Mouse (Mus musculus) G1E (cell line): ENCODE results near the gene Carhsp1. TPM values are rescaled to one million over a fixed set of nuclear protein-coding genes. Genes with fewer than 3 reads are reported as not detected.

Experiments used
- ATAC-seq: 2 replicates; pipeline ENCODE4 v1.8.0; 2016; ENCODE audit warnings: mild to moderate bottlenecking; ENCODE audit not compliant: insufficient number of reproducible peaks, poor library complexity, low FRiP score, severe bottlenecking; ENCODE audit errors: extremely low read depth
- DNase-seq: peaks from one replicate; pipeline ENCODE4 v3.0.0; 2012; ENCODE audit warnings: low spot score
- H3K27me3 ChIP-seq: 2 replicates; pipeline ENCODE4 v1.6.1; 2012; ENCODE audit warnings: mild to moderate bottlenecking, low read length, inconsistent platforms; ENCODE audit not compliant: insufficient read depth
- H3K36me3 ChIP-seq: replicated peaks from 2 replicates; pipeline ENCODE3; 2012; ENCODE audit warnings: mild to moderate bottlenecking, inconsistent platforms
- H3K4me1 ChIP-seq: 2 replicates; pipeline ENCODE4 v1.6.1; 2012; ENCODE audit warnings: low read depth, low read length, inconsistent platforms, mixed read lengths; ENCODE audit not compliant: insufficient read depth
- H3K4me3 ChIP-seq: 2 replicates; pipeline ENCODE4 v1.5.1; 2012; ENCODE audit warnings: low read depth, mild to moderate bottlenecking, inconsistent platforms, low read length, moderate library complexity, mixed read lengths
- H3K9me3 ChIP-seq: replicated peaks from 2 replicates; pipeline ENCODE4 v1.6.1; 2012; ENCODE audit warnings: inconsistent platforms
- CTCF ChIP-seq: IDR thresholded peaks from 2 replicates; pipeline ENCODE4 v1.5.1; 2012; ENCODE audit warnings: low read depth, low read length, inconsistent platforms, mixed read lengths
- GATA1 ChIP-seq: IDR thresholded peaks from 2 replicates; pipeline ENCODE4 v1.6.1; 2012; ENCODE audit warnings: borderline replicate concordance, low read length, inconsistent platforms, mixed read lengths
- GATA2 ChIP-seq: IDR thresholded peaks from 2 replicates; pipeline ENCODE4 v1.6.1; 2012; ENCODE audit warnings: low read depth, low read length, inconsistent platforms, borderline replicate concordance
- POLR2AphosphoS5 ChIP-seq: IDR thresholded peaks from 2 replicates; pipeline ENCODE4 v1.6.1; 2012; ENCODE audit warnings: low read depth, low read length, inconsistent platforms; ENCODE audit not compliant: insufficient replicate concordance
- TAL1 ChIP-seq: conservative IDR thresholded peaks from 2 replicates; pipeline ENCODE4 v1.6.1; 2012; ENCODE audit warnings: low read depth, low read length, inconsistent platforms, mixed read lengths
- polyA plus RNA-seq: library from polyadenylated mRNA; stranded (reverse); fragments of >175 nt; gene quantifications from 2 replicates; pipeline ENCODE4 v1.2.3, GENCODE M21; 2012
- total RNA-seq, 2 experiments: library from RNA; stranded (forward) in 1 of 2; stranded (reverse) in 1 of 2; fragments of 200-1000 nt in 1 of 2; fragments of >200 nt in 1 of 2; fragmentation: Nextera tagmentation in 1 of 2; gene quantifications; 2 replicates each; pipeline ENCODE4 v1.2.3; 2014 to 2017

Carhsp1 gene
- total and polyA plus RNA-seq, 3 experiments = 14.5 to 30.8 (median 28.4) TPM

GRCm38 (mm10) chr16:8700586-8700985 is 28.6 kb upstream of the Carhsp1 start:
- H3K4me1 ChIP-seq = no peaks in the 10 kb centered on the region; the same call in 1 of the 2 replicates
- ATAC-seq = no peak
- DNase-seq = no peak
- H3K27me3 ChIP-seq = no peaks in the 10 kb centered on the region
- H3K4me3 ChIP-seq = no peak overlapping the region
- TF ChIP-seq GATA2 (no peak), GATA1 (no peak), POLR2AphosphoS5 (no peak)
- H3K9me3 ChIP-seq = no peaks in the 10 kb centered on the region
- H3K36me3 ChIP-seq = peaks cover 97% of the 10 kb centered on the region

- no peak overlapping the region for H3K4me3 ChIP-seq
- no peak for DNase-seq
- ATAC-seq = no peak
- no peak for TF ChIP-seq GATA1
- TF ChIP-seq CTCF = no peak
- no peak for TF ChIP-seq POLR2AphosphoS5
- no peak for TF ChIP-seq GATA2
- no peak for TF ChIP-seq TAL1
- no peaks in the 10 kb centered on the region; the same call in 1 of the 2 replicates for H3K4me1 ChIP-seq
- peaks cover 99% of the 10 kb centered on the region for H3K36me3 ChIP-seq
- no peaks in the 10 kb centered on the region for H3K27me3 ChIP-seq
- H3K9me3 ChIP-seq = no peaks in the 10 kb centered on the region
Observed at GRCm38 (mm10) chr16:8699556-8699955, 27.6 kb upstream of the Carhsp1 start.

DNA sequence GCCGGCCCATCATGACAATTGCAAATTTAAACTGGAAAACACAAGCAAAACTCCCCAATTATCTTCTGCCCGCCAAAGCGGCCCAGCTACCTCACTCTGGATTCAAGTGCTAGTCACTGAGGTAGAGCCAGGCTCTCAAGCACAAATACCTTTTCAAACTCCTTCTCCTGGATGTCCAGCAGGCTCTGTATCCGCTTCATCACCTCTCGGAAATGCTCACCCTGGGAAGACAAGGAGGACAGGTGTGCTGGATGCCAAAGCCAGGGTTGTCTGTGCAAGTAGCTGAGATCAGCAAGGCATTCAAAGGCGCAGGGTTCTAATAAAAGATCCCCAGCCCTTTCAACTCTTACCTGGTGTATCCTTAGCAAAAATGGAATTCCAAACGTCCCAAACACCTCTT is 19.3 kb upstream of the Carhsp1 start:
- H3K4me1 ChIP-seq = peaks cover 32% of the 10 kb centered on the region
- no peaks in the 10 kb centered on the region for H3K9me3 ChIP-seq
- TF ChIP-seq CTCF (no peak), GATA2 (no peak), GATA1 (no peak), TAL1 (no peak), POLR2AphosphoS5 (no peak)
- DNase-seq (no peak), ATAC-seq (no peak)
- H3K4me3 ChIP-seq = no peak overlapping the region
- H3K27me3 ChIP-seq = no peaks in the 10 kb centered on the region
- peaks cover 99% of the 10 kb centered on the region for H3K36me3 ChIP-seq

- peaks cover 41% of the 10 kb centered on the region for H3K4me1 ChIP-seq
- no peak for DNase-seq
- no peak for TF ChIP-seq GATA1
- no peak for ATAC-seq
- no peaks in the 10 kb centered on the region for H3K9me3 ChIP-seq
- H3K36me3 ChIP-seq = peaks cover 98% of the 10 kb centered on the region
- no peak overlapping the region for H3K4me3 ChIP-seq
- no peaks in the 10 kb centered on the region for H3K27me3 ChIP-seq
Observed at GRCm38 (mm10) chr16:8689979-8690656, 18.2 kb upstream of the Carhsp1 start.

GRCm38 (mm10) chr16:8687559-8688112 is 15.7 kb upstream of the Carhsp1 start:
- H3K4me3 ChIP-seq = no peak overlapping the region; the same call in 1 of the 2 replicates
- no peak for TF ChIP-seq CTCF
- no peak for TF ChIP-seq TAL1
- TF ChIP-seq GATA1 = no peak
- TF ChIP-seq GATA2 = no peak
- no peak for TF ChIP-seq POLR2AphosphoS5
- H3K4me1 ChIP-seq = peaks cover 41% of the 10 kb centered on the region
- no peaks in the 10 kb centered on the region for H3K9me3 ChIP-seq
- H3K27me3 ChIP-seq = no peaks in the 10 kb centered on the region
- ATAC-seq (no peak), DNase-seq (no peak)
- peaks cover 92% of the 10 kb centered on the region for H3K36me3 ChIP-seq

GRCm38 (mm10) chr16:8686871-8687535 is 15.0 kb upstream of the Carhsp1 start:
- DNase-seq (no peak), ATAC-seq (peak; percentile 79)
- Histone ChIP-seq H3K4me3 (peak overlapping the region; percentile 65; the same call in 1 of the 2 replicates), H3K9me3 (no peaks in the 10 kb centered on the region), H3K4me1 (peaks cover 41% of the 10 kb centered on the region), H3K27me3 (no peaks in the 10 kb centered on the region), H3K36me3 (peaks cover 86% of the 10 kb centered on the region)
- TF ChIP-seq POLR2AphosphoS5 (peak; percentile 79), CTCF (no peak), TAL1 (peak; percentile 23; the same call in 1 of the 2 replicates), GATA2 (no peak), GATA1 (no peak)
